In the genomic region with DNA sequence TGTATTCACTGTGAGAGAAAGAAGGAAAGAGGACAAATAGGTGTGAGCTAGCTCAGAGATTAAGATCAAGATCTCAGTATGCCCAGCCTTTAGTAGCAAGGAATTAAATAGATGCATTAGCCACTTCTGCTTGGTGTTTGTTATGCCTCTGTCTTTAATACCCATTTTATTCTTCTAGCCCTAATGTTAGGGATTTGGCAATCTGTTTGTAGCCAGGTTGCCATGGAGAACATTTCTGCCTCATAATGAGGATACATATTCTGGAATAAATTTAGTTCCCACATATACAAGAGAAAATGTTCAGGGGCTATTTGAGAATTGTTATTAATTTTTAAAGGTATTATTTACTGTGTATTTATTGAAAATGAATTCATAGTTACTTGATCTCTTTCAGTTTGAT, we compare ENCODE assay signal across 23 mouse cellular contexts.
"Had no signal": no experiment of that assay in that cellular context is flagged by ENCODE, and none has a peak within 500 bp of the region (broad histone marks: within the 10 kb centered on the region; RNA-seq: fewer than 3 reads in every experiment).

No protein-coding gene starts in this region.

- ATAC-seq: liver, embryonic 12.5 days; midbrain, embryonic 13.5 days had no signal

- H3K36me3 ChIP-seq: limb, embryonic 10.5 days; liver, embryonic 12.5 days; liver, embryonic 15.5 days; lung, embryonic 15.5 days; midbrain, embryonic 10.5 days; neural tube, embryonic 12.5 days had no signal

- H3K4me1 ChIP-seq: limb, embryonic 10.5 days; limb, embryonic 13.5 days; liver, embryonic 12.5 days; liver, embryonic 15.5 days; lung, embryonic 15.5 days; midbrain, embryonic 10.5 days; midbrain, embryonic 13.5 days; neural tube, embryonic 12.5 days; neural tube, embryonic 15.5 days had no signal

- H3K27ac ChIP-seq: limb, embryonic 10.5 days; limb, embryonic 13.5 days; liver, embryonic 12.5 days; liver, embryonic 15.5 days; lung, embryonic 15.5 days; midbrain, embryonic 10.5 days; midbrain, embryonic 13.5 days; neural tube, embryonic 12.5 days; neural tube, embryonic 15.5 days; stomach, postnatal 0 days had no signal

- DNase-seq: kidney, adult 18-20 months; kidney, adult 9 months; kidney, postnatal 14 days; kidney, postnatal 4 days; liver; lung, adult 18-20 months; lung, postnatal 10 days; lung, postnatal 36 days; right cerebral cortex, adult 18-20 months; right cerebral cortex, postnatal 14 days; right cerebral cortex, postnatal 4 days; thymus, postnatal 25 days had no signal

- H3K4me2 ChIP-seq: limb, embryonic 13.5 days; liver, embryonic 12.5 days; liver, embryonic 15.5 days; lung, embryonic 15.5 days; midbrain, embryonic 13.5 days; neural tube, embryonic 12.5 days; neural tube, embryonic 15.5 days had no signal

- H3K9ac ChIP-seq: limb, embryonic 13.5 days; liver, embryonic 12.5 days; liver, embryonic 15.5 days; lung, embryonic 15.5 days; midbrain, embryonic 13.5 days; neural tube, embryonic 12.5 days; neural tube, embryonic 15.5 days had no signal

- H3K9me3 ChIP-seq: limb, embryonic 10.5 days; limb, embryonic 13.5 days; liver, embryonic 12.5 days; liver, embryonic 15.5 days; lung, embryonic 15.5 days; megakaryocyte, embryonic 14.5 days; midbrain, embryonic 10.5 days; midbrain, embryonic 13.5 days; neural tube, embryonic 12.5 days; neural tube, embryonic 15.5 days had no signal

- H3K27me3 ChIP-seq: limb, embryonic 13.5 days; liver, embryonic 12.5 days; liver, embryonic 15.5 days; lung, embryonic 15.5 days; megakaryocyte, embryonic 14.5 days; midbrain, embryonic 13.5 days; neural tube, embryonic 12.5 days; neural tube, embryonic 15.5 days had no signal

- H3K4me3 ChIP-seq: limb, embryonic 10.5 days; limb, embryonic 13.5 days; liver, embryonic 12.5 days; liver, embryonic 15.5 days; lung, embryonic 15.5 days; megakaryocyte, embryonic 14.5 days; midbrain, embryonic 10.5 days; midbrain, embryonic 13.5 days; neural tube, embryonic 12.5 days; neural tube, embryonic 15.5 days had no signal
